Mouse (Mus musculus) hematopoietic stem cell, adult 5-6 weeks (primary cell): Measurements from ENCODE around the gene Baiap3. TPM values are rescaled to one million over a fixed set of nuclear protein-coding genes. Genes with fewer than 3 reads are reported as not detected.

Experiments
- ATAC-seq, 2 experiments: fragments of 125-278 bp in 1 of 2; replicated peaks in 1 of 2; 2 replicates each; pipeline ENCODE4 v1.8.0; 2016 to 2017; ENCODE audit warnings: inconsistent platforms in 2 of 2, mild to moderate bottlenecking in 2 of 2, moderate number of reproducible peaks in 2 of 2, low read depth in 1 of 2, moderate TSS enrichment in 1 of 2; ENCODE audit not compliant: low FRiP score in 2 of 2, poor library complexity in 2 of 2, severe bottlenecking in 2 of 2, insufficient read depth in 1 of 2, low TSS enrichment in 1 of 2
- total RNA-seq: library from RNA; stranded (forward); fragments of 172-1452, 232-1000 nt; gene quantifications from 2 replicates; pipeline ENCODE4 v1.2.3, GENCODE M21; 2017

Gene Baiap3
- total RNA-seq = 1.3 and 1.8 TPM in 2 replicates

GRCm38 (mm10) chr17:25256140-25256754 is at the start of gene Baiap3:
TSS of gene Baiap3 (minus strand) at chr17:25256364.
- ATAC-seq = no peak

- ATAC-seq = no peak
Measured at GRCm38 (mm10) chr17:25298094-25298493, 41.9 kb upstream of the Baiap3 start, which contains the start of gene Prss34. TSS of gene Prss34 (plus strand) at chr17:25298394.

- ATAC-seq = no peak
Measured at GRCm38 (mm10) chr17:25294111-25294510, 37.9 kb upstream of the Baiap3 start.

- no peak for ATAC-seq
Measured at GRCm38 (mm10) chr17:25293495-25293894, 37.3 kb upstream of the Baiap3 start.

- no peak for ATAC-seq
Measured at GRCm38 (mm10) chr17:25290411-25290810, 34.2 kb upstream of the Baiap3 start.

- peak in 1 of 2 experiments; percentile 74; a peak in 3 of 4 replicates for ATAC-seq
Measured at GRCm38 (mm10) chr17:25288842-25289241, 32.7 kb upstream of the Baiap3 start.

- peak; percentile 62 to 81; a peak in 3 of 4 replicates for ATAC-seq
Measured at GRCm38 (mm10) chr17:25285033-25285432, 28.9 kb upstream of the Baiap3 start.

GRCm38 (mm10) chr17:25282133-25282532 is 26.0 kb upstream of the Baiap3 start:
- ATAC-seq = peak; percentile 48 to 56; a peak in 3 of 4 replicates

GRCm38 (mm10) chr17:25275833-25276232 is 19.7 kb upstream of the Baiap3 start:
- ATAC-seq = no peak

- ATAC-seq = no peak
Measured at GRCm38 (mm10) chr17:25274571-25275346, 18.6 kb upstream of the Baiap3 start, which contains the start of gene Ube2i. TSS of gene Ube2i (minus strand) at chr17:25274622.

GRCm38 (mm10) chr17:25273706-25274501 is 17.7 kb upstream of the Baiap3 start:
- peak; percentile 70 to 78 for ATAC-seq

GRCm38 (mm10) chr17:25272951-25273705 is 17.0 kb upstream of the Baiap3 start:
- peak; percentile 63 for ATAC-seq

- ATAC-seq = no peak
Measured at GRCm38 (mm10) chr17:25272326-25272725, 16.2 kb upstream of the Baiap3 start.

GRCm38 (mm10) chr17:25270795-25271335 is 14.7 kb upstream of the Baiap3 start:
- ATAC-seq = no peak

GRCm38 (mm10) chr17:25264453-25264852 is 8.3 kb upstream of the Baiap3 start:
- no peak for ATAC-seq

GRCm38 (mm10) chr17:25257804-25258261 is 1.7 kb upstream of the Baiap3 start:
- no peak for ATAC-seq

- no peak for ATAC-seq
Measured at GRCm38 (mm10) chr17:25255110-25255509, 1.1 kb downstream of the Baiap3 start.
